Mouse (Mus musculus): Measurements from ENCODE around the gene Spef2. TPM values are rescaled to one million over a fixed set of nuclear protein-coding genes. Genes with fewer than 3 reads are reported as not detected.

The Spef2 gene
- polyA plus RNA-seq, 1 experiment from 2014 or later, result 0.75 TPM

DNA sequence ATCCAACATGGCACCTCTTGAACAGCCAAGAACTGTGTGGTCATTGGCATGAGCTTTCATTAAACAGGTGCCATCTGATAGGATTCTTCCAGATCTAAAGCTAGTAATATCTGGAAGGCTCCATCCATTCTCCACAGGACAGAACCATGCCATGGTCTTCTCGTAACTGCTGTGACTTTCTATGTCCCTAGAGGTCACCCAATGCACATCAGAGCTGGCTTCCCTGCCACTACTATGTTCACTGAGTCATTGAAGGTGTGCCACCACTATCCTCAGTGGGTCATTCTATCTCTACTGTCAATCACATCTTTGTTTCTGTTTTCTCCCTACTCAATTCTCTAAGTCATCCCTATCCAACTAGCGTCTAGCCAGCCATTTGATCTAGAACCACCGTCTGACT lies 6.5 kb downstream of the Spef2 start:
- Histone ChIP-seq H3K4me1 (replicated peaks; ENCODE audit: control insufficient read depth, insufficient read depth, low read length) (no peaks in the 10 kb centered on the region), H3K27me3 (replicated peaks; ENCODE audit: control insufficient read depth, insufficient read depth, low read length) (no peaks in the 10 kb centered on the region), H3K9ac (replicated peaks; ENCODE audit: low read depth, low read length) (no peak overlapping the region), H3K27ac (ENCODE audit: low read length) (no peak overlapping the region), H3K4me3 (replicated peaks; ENCODE audit: low read length) (no peak overlapping the region), H3K9me3 (ENCODE audit: control insufficient read depth, low read length) (no peaks in the 10 kb centered on the region), H3K36me3 (ENCODE audit: control insufficient read depth, insufficient read depth) (no peaks in the 10 kb centered on the region), H3K4me2 (ENCODE audit: low read length) (no peak overlapping the region)
- ATAC-seq, result no peak
- 92% methylated on average over 3 of the region's 3 CpGs for WGBS

DNA sequence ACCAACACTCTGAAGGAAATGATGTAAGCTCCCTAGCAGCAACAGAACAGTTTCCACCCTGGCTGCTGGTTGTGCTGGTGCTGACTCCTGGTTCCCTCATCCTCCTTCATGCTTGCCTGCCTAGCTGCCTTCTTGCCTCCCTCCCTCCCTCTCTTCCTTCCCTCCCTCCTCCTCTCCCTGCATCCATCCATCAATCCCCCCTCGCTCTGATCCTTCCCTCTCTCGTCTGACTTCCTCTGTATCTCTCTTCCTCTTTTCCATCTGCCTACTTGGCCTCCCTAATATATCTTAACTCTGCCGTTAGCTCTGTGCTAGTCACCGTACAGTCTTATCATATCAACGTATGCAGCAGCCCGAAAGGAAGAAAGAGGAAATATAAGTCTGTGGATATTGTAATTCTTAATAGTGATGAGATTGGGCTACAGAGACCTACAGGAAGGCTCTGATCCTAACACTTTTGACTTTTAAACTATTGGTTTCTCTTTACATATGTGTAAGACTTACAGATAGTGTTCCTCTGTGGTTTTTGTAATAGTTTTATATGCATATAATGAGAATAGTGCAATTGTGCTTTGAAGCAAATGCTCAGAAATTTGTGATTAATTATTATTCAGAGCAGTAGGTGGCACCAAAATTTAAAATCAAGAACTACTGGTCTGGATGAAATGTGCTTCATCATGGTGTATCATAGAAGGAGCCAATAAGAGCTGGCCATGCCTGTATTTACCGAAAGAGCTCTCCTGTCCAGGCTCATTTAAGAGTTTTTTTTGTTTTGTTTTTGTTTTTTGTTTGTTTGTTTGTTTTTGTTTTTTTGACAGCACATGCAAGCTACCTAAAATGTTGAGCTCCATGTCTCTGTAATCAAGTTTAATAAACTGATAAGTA lies 33.9 kb downstream of the Spef2 start:
- no peaks in the 10 kb centered on the region for H3K4me1 ChIP-seq (replicated peaks; ENCODE audit: control insufficient read depth, insufficient read depth, low read length)
- no peak overlapping the region for H3K9ac ChIP-seq (replicated peaks; ENCODE audit: low read depth, low read length)
- no peak overlapping the region for H3K27ac ChIP-seq (ENCODE audit: low read length)
- WGBS, result 86% methylated on average over 7 of the region's 7 CpGs
- no peaks in the 10 kb centered on the region for H3K36me3 ChIP-seq (ENCODE audit: control insufficient read depth, insufficient read depth)
- H3K9me3 ChIP-seq (ENCODE audit: control insufficient read depth, low read length), result no peaks in the 10 kb centered on the region
- no peak overlapping the region for H3K4me2 ChIP-seq (ENCODE audit: low read length)
- H3K4me3 ChIP-seq (replicated peaks; ENCODE audit: low read length), result no peak overlapping the region
- no peaks in the 10 kb centered on the region for H3K27me3 ChIP-seq (replicated peaks; ENCODE audit: control insufficient read depth, insufficient read depth, low read length)
- no peak for ATAC-seq

DNA sequence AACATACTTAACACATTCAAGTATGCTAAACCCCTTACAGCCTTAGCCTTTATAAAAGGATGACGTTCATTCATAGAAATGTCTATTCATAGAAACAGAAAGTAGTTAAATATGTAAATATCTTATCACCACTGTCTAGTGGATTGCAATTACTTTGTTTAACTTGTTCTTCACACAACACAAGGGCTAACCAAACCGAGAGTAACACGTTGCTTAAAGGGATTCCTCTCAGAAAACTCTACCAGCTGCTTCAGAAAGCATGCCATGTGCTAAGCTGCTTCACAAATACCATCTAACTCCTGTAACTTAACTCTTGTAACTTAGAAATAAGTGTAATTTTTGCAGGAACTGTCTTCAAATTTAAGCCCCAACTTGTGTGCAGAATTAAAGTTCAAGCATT lies 35.0 kb downstream of the Spef2 start:
- Histone ChIP-seq H3K27ac (ENCODE audit: low read length) (no peak overlapping the region), H3K9ac (replicated peaks; ENCODE audit: low read depth, low read length) (no peak overlapping the region), H3K4me1 (replicated peaks; ENCODE audit: control insufficient read depth, insufficient read depth, low read length) (no peaks in the 10 kb centered on the region), H3K4me3 (replicated peaks; ENCODE audit: low read length) (no peak overlapping the region), H3K9me3 (ENCODE audit: control insufficient read depth, low read length) (no peaks in the 10 kb centered on the region), H3K27me3 (replicated peaks; ENCODE audit: control insufficient read depth, insufficient read depth, low read length) (no peaks in the 10 kb centered on the region), H3K4me2 (ENCODE audit: low read length) (no peak overlapping the region), H3K36me3 (ENCODE audit: control insufficient read depth, insufficient read depth) (no peaks in the 10 kb centered on the region)
- WGBS, result 71% methylated on average over 3 of the region's 3 CpGs
- ATAC-seq, result no peak

DNA sequence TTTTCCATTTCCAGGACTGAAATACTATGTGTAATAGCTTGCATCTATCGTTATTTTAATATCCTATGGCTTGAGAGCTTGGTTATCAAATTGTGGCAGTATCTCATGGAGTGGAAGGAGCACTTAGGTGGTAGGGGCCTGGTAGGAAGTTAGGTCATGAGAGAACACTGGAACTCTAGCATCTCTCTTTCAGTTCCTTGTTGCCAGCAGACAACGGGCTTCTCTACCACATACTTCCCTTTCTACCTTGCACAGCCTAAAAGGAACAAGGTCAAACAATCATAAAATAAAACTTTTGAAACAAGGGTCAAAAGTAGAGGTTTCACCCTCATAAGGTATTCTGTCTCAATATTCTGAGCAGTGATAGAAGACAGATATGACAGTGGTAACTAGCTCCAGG lies 38.3 kb downstream of the Spef2 start:
- Histone ChIP-seq H3K4me1 (replicated peaks; ENCODE audit: control insufficient read depth, insufficient read depth, low read length) (no peaks in the 10 kb centered on the region), H3K36me3 (ENCODE audit: control insufficient read depth, insufficient read depth) (no peaks in the 10 kb centered on the region), H3K4me2 (ENCODE audit: low read length) (no peak overlapping the region), H3K27ac (ENCODE audit: low read length) (no peak overlapping the region), H3K9me3 (ENCODE audit: control insufficient read depth, low read length) (no peaks in the 10 kb centered on the region), H3K4me3 (replicated peaks; ENCODE audit: low read length) (no peak overlapping the region), H3K27me3 (replicated peaks; ENCODE audit: control insufficient read depth, insufficient read depth, low read length) (no peaks in the 10 kb centered on the region), H3K9ac (replicated peaks; ENCODE audit: low read depth, low read length) (no peak overlapping the region)
- no peak for ATAC-seq
- 90% methylated on average over 2 of the region's 2 CpGs for WGBS

DNA sequence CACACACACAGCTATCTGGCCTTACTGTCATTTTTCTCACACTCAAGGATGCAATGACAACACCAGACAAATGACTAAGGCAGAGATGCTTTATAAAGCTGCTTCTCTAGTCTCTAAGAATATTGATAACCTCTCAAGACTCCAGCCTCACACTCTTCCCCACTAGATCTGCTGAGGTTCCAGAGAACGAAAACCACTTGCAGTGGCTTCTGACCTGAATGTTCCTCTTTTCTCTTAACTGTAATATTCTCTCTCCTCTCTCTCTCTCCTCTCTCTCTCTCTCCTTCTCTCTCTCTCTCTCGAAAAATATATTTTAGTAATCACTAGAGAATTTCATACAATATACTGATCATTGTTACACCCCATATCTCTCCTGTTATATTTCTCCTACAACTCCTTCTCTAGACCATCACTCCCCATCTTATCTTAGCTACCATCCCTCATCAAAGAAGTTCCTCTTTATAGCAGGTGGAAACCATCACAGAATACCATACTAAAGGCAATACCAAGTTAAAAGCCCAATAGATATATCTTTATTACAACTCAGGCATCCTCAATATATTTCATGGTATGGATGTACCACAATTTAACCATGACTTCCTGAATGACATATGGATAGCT lies 42.7 kb downstream of the Spef2 start:
- H3K9ac ChIP-seq (replicated peaks; ENCODE audit: low read depth, low read length), result no peak overlapping the region
- H3K4me3 ChIP-seq (replicated peaks; ENCODE audit: low read length), result no peak overlapping the region
- no peaks in the 10 kb centered on the region for H3K27me3 ChIP-seq (replicated peaks; ENCODE audit: control insufficient read depth, insufficient read depth, low read length)
- H3K27ac ChIP-seq (ENCODE audit: low read length), result no peak overlapping the region
- no peak for ATAC-seq
- no peaks in the 10 kb centered on the region for H3K36me3 ChIP-seq (ENCODE audit: control insufficient read depth, insufficient read depth)
- no peak overlapping the region for H3K4me2 ChIP-seq (ENCODE audit: low read length)
- WGBS, result 81% methylated on average over 2 of the region's 2 CpGs
- no peaks in the 10 kb centered on the region for H3K9me3 ChIP-seq (ENCODE audit: control insufficient read depth, low read length)
- H3K4me1 ChIP-seq (replicated peaks; ENCODE audit: control insufficient read depth, insufficient read depth, low read length), result no peaks in the 10 kb centered on the region

DNA sequence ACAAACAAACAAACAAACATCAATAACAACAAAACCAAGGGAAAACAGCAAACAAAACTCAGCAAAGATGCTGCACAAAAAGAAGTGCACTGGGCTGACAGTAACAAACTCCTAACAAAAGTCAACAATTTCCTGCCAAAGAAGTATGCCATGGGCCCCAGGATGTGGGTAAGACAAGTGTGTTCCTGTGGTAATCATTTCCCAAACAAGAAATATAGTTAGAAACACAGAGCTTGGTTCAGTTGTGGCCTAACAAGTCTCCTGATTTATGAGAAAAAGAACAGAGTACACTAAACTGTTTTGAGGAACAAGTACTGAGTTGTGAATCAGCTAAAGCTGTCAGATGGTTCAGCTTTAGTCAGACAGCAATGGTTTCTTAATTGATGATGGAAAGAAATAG lies 46.8 kb downstream of the Spef2 start:
- Histone ChIP-seq H3K27ac (ENCODE audit: low read length) (no peak overlapping the region), H3K9me3 (ENCODE audit: control insufficient read depth, low read length) (no peaks in the 10 kb centered on the region), H3K4me1 (replicated peaks; ENCODE audit: control insufficient read depth, insufficient read depth, low read length) (no peaks in the 10 kb centered on the region), H3K4me2 (ENCODE audit: low read length) (no peak overlapping the region), H3K36me3 (ENCODE audit: control insufficient read depth, insufficient read depth) (no peaks in the 10 kb centered on the region), H3K9ac (replicated peaks; ENCODE audit: low read depth, low read length) (no peak overlapping the region), H3K4me3 (replicated peaks; ENCODE audit: low read length) (no peak overlapping the region), H3K27me3 (replicated peaks; ENCODE audit: control insufficient read depth, insufficient read depth, low read length) (no peaks in the 10 kb centered on the region)
- no peak for ATAC-seq

DNA sequence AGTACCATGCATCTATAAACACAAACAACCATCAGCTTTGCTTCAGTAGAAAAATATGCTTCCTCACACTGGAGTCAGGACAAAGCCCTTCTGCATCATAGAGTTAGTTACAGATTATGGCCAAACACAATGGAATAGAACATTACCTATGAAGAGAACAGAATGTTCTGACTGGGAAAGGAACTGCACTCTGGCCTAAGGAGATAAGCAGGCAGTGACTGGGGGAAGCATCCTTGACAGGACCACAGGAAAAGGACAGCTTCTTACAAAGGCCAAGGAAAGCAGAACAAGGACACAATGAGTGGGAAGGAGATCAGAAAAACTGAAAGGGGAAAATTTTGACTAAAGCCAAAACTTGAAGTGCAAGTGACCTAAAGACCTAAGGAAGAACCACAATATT lies 56.9 kb downstream of the Spef2 start:
- no peak for ATAC-seq
- no peaks in the 10 kb centered on the region for H3K4me1 ChIP-seq (replicated peaks; ENCODE audit: control insufficient read depth, insufficient read depth, low read length)
- H3K9me3 ChIP-seq (ENCODE audit: control insufficient read depth, low read length), result no peaks in the 10 kb centered on the region
- H3K27ac ChIP-seq (ENCODE audit: low read length), result no peak overlapping the region
- H3K4me3 ChIP-seq (replicated peaks; ENCODE audit: low read length), result no peak overlapping the region
- H3K9ac ChIP-seq (replicated peaks; ENCODE audit: low read depth, low read length), result no peak overlapping the region
- no peaks in the 10 kb centered on the region for H3K27me3 ChIP-seq (replicated peaks; ENCODE audit: control insufficient read depth, insufficient read depth, low read length)
- no peaks in the 10 kb centered on the region for H3K36me3 ChIP-seq (ENCODE audit: control insufficient read depth, insufficient read depth)
- H3K4me2 ChIP-seq (ENCODE audit: low read length), result no peak overlapping the region

DNA sequence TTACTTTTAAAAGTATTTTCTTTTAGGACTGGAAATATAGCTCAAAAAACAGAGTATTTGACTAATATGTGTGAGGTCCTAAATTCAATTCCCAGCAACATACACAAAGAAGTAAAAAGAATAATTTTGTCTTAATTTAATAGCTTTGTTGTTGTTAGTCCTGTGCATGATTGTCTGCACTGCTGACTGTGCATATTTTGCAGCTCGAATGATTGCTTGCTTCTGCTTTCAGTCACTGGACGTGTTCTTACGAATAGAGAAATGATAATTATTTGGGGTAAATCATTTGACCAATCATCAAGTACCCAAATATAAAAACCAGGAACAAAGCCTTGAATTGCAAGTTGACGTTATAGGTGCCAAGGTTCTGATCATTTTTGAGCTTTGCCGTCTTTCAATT lies 57.8 kb downstream of the Spef2 start:
- H3K4me3 ChIP-seq (replicated peaks; ENCODE audit: low read length), result no peak overlapping the region
- ATAC-seq, result no peak
- no peak overlapping the region for H3K4me2 ChIP-seq (ENCODE audit: low read length)
- H3K9ac ChIP-seq (replicated peaks; ENCODE audit: low read depth, low read length), result no peak overlapping the region
- no peaks in the 10 kb centered on the region for H3K9me3 ChIP-seq (ENCODE audit: control insufficient read depth, low read length)
- H3K27me3 ChIP-seq (replicated peaks; ENCODE audit: control insufficient read depth, insufficient read depth, low read length), result no peaks in the 10 kb centered on the region
- no peaks in the 10 kb centered on the region for H3K36me3 ChIP-seq (ENCODE audit: control insufficient read depth, insufficient read depth)
- WGBS, result 78% methylated on average over 5 of the region's 5 CpGs
- H3K4me1 ChIP-seq (replicated peaks; ENCODE audit: control insufficient read depth, insufficient read depth, low read length), result no peaks in the 10 kb centered on the region
- no peak overlapping the region for H3K27ac ChIP-seq (ENCODE audit: low read length)

DNA sequence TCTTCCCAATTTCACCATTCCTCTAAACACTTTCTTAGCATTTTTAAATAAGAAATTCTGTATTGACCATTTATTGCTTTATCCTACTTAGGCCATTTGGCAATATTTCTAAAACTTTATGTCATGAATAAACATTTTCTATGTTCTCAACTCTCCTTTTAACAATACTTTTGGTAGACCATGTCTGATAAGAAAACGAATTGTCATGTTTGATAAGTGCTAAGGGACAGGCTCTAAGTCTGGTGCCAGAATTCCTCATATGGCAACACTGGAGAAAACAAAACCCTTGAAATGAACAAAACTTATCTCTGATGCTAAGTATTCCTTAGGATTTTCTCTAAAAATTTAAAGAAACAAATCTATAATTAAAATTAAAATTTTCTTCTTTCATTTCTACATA lies 58.2 kb downstream of the Spef2 start:
- no peak overlapping the region for H3K9ac ChIP-seq (replicated peaks; ENCODE audit: low read depth, low read length)
- no peak overlapping the region for H3K4me3 ChIP-seq (replicated peaks; ENCODE audit: low read length)
- no peaks in the 10 kb centered on the region for H3K4me1 ChIP-seq (replicated peaks; ENCODE audit: control insufficient read depth, insufficient read depth, low read length)
- H3K4me2 ChIP-seq (ENCODE audit: low read length), result no peak overlapping the region
- 63% methylated on average over 1 of the region's 1 CpGs for WGBS
- no peaks in the 10 kb centered on the region for H3K9me3 ChIP-seq (ENCODE audit: control insufficient read depth, low read length)
- no peaks in the 10 kb centered on the region for H3K36me3 ChIP-seq (ENCODE audit: control insufficient read depth, insufficient read depth)
- no peak overlapping the region for H3K27ac ChIP-seq (ENCODE audit: low read length)
- ATAC-seq, result no peak
- H3K27me3 ChIP-seq (replicated peaks; ENCODE audit: control insufficient read depth, insufficient read depth, low read length), result no peaks in the 10 kb centered on the region
